Mouse (Mus musculus) ES-Bruce4 (cell line): ENCODE measurements around the gene Zdhhc21.

ENCODE experiments used
- CTCF ChIP-seq: IDR thresholded peaks from one replicate; pipeline ENCODE4 v1.8.1; 2011; ENCODE audit warnings: low read depth, low read length
- EP300 ChIP-seq: IDR thresholded peaks from 2 replicates; pipeline ENCODE4 v1.6.1; 2011; ENCODE audit warnings: low read depth, low read length; ENCODE audit not compliant: insufficient read depth
- POLR2A ChIP-seq: IDR thresholded peaks from one replicate; pipeline ENCODE4 v1.8.1; 2011; ENCODE audit warnings: low read length; ENCODE audit not compliant: insufficient read depth

- TF ChIP-seq CTCF = no peak
- no peak for TF ChIP-seq POLR2A
- TF ChIP-seq EP300 = no peak
Measured at GRCm38 (mm10) chr4:82867111-82867510, 7.4 kb upstream of the Zdhhc21 start.
